Mouse (Mus musculus): Measurements from ENCODE around the gene Uck1.

- no peak for TF ChIP-seq EP300 (IDR thresholded peaks at IDR 0.05; ENCODE audit: low read depth)
- TF ChIP-seq CTCF (IDR thresholded peaks at IDR 0.05; ENCODE audit: low read depth) = no peak
Observed at GRCm38 (mm10) chr2:32218541-32219334, 41.2 kb downstream of the Uck1 start.
